Mouse (Mus musculus) kidney, adult 2 months (tissue): ENCODE measurements around the gene Zfp568.

ENCODE experiments used
- CTCF ChIP-seq: fragments of 200-500 bp; conservative IDR thresholded peaks from 2 replicates; pipeline ENCODE4 v1.5.1; 2011; ENCODE audit warnings: low read depth, mild to moderate bottlenecking, control low read depth, low read length, moderate library complexity, mixed read lengths; ENCODE audit not compliant: insufficient read depth, insufficient read length
- POLR2A ChIP-seq: fragments of 200-500 bp; IDR thresholded peaks from one replicate; pipeline ENCODE4 v1.6.1; 2011; ENCODE audit warnings: low read depth, low read length, control low read depth

- TF ChIP-seq CTCF: no peak
- no peak for TF ChIP-seq POLR2A
These were observed 25.5 kb upstream of the Zfp568 start for GRCm38 (mm10) chr7:29958125-29958724.
